Comparison of ENCODE assay signal across 38 mouse cellular contexts in the genomic region with DNA sequence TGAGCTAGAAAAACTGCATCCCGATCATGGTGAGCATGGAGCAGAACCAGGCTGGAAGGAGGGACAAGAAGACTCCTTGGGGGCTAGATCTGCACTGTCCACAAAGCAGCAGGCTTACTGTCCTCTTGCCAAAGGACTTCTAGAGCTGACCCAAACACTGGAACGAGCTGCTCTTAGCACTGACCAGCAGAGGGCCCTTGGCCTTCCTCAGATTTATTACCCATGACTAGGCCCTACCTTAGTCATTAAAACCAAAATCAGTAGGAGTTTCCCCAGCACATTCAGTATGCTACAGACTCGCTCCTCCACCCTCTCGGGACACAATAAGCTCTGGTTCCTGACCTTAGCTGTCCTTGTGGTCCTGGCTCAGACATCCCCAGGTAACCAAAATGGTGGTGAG. TPM values are rescaled to one million over a fixed set of nuclear protein-coding genes. Genes with fewer than 3 reads are reported as not detected.
DNase-seq lines count a peak whose midpoint lies in the region; ATAC-seq and TF ChIP-seq lines count a peak whose summit lies in the region.
"Had no signal": no experiment of that assay in that cellular context is flagged by ENCODE, and none has a peak within 500 bp of the region (broad histone marks: within the 10 kb centered on the region; RNA-seq: fewer than 3 reads in every experiment).

TSS of gene Defb28 (plus strand) at position 275 of the 400 bp plus-strand sequence.

- H3K9me3 ChIP-seq in intestine, postnatal 0 days (ENCODE audit: control insufficient read depth): no peaks in the 10 kb centered on the region
- no peaks in the 10 kb centered on the region for H3K9me3 ChIP-seq in intestine, embryonic 16.5 days (ENCODE audit: control insufficient read depth, low read length)
- H3K9me3 ChIP-seq in lung, embryonic 14.5 days (ENCODE audit: low read depth, low read length): no peaks in the 10 kb centered on the region
- H3K9me3 ChIP-seq: heart, embryonic 13.5 days; limb, embryonic 15.5 days; lung, embryonic 15.5 days; midbrain, embryonic 15.5 days; neural tube, embryonic 12.5 days had no signal

- DNase-seq in lung, embryonic 14.5 days: no peak
- no peak for DNase-seq in lung, postnatal 10 days
- peak; percentile 18 for DNase-seq in adrenal gland, postnatal 10 days
- peak; percentile 17 to 43 for DNase-seq in kidney, postnatal 4 days
- no peak for DNase-seq in cerebellum, adult 11 months
- no peak for DNase-seq in spleen, postnatal 36 days (ENCODE audit: low spot score in 2 of 2)
- DNase-seq: B cell, adult 2 months; cerebellum, adult 9-10 months; forebrain, postnatal 0 days; gastrocnemius, postnatal 14 days; heart, adult 2 months; heart, postnatal 14 days; left cerebral cortex, postnatal 4 days; lung, postnatal 4 days; retina, postnatal 1 day; thymus, adult 2 months; thymus, postnatal 4 days had no signal

- 71% methylated on average over 4 of the region's 4 CpGs for WGBS in intestine, postnatal 0 days
- 69% methylated on average over 4 of the region's 4 CpGs for WGBS in intestine, embryonic 16.5 days
- 64% methylated on average over 4 of the region's 4 CpGs for WGBS in lung, embryonic 14.5 days

- no peak within 1 kb of the TSS for H3K27ac ChIP-seq in intestine, postnatal 0 days (ENCODE audit: low read depth, low read length)
- no peak within 1 kb of the TSS for H3K27ac ChIP-seq in intestine, embryonic 16.5 days (ENCODE audit: low read length)
- no peak within 1 kb of the TSS for H3K27ac ChIP-seq in lung, embryonic 14.5 days (ENCODE audit: low read depth)
- H3K27ac ChIP-seq: heart, adult 2 months; heart, embryonic 13.5 days; hindbrain, embryonic 14.5 days; limb, embryonic 15.5 days; liver, embryonic 14.5 days; lung, embryonic 15.5 days; midbrain, embryonic 15.5 days; neural tube, embryonic 12.5 days had no signal

- H3K4me3 ChIP-seq in intestine, postnatal 0 days (ENCODE audit: low read depth, low read length): no peak within 1 kb of the TSS
- no peak within 1 kb of the TSS for H3K4me3 ChIP-seq in intestine, embryonic 16.5 days (ENCODE audit: low read length)
- H3K4me3 ChIP-seq in lung, embryonic 14.5 days (ENCODE audit: low read depth, low read length): no peak within 1 kb of the TSS
- H3K4me3 ChIP-seq: heart, adult 2 months; heart, embryonic 13.5 days; limb, embryonic 15.5 days; lung, embryonic 15.5 days; midbrain, embryonic 15.5 days; neural tube, embryonic 12.5 days had no signal

- TF ChIP-seq CTCF in intestine, postnatal 0 days (IDR thresholded peaks at IDR 0.05; ENCODE audit: low read depth): 0 out of 2 replicates have a peak, but pooled peaks have one; percentile 18
- TF ChIP-seq CTCF in lung, embryonic 14.5 days (IDR thresholded peaks at IDR 0.05; ENCODE audit: low read depth): 0 out of 2 replicates have a peak, but pooled peaks have one; percentile 8

- no peak within 1 kb of the TSS for H3K9ac ChIP-seq in intestine, postnatal 0 days (ENCODE audit: low read depth, low read length)
- no peak within 1 kb of the TSS for H3K9ac ChIP-seq in intestine, embryonic 16.5 days (ENCODE audit: low read depth, low read length)
- no peak within 1 kb of the TSS for H3K9ac ChIP-seq in lung, embryonic 14.5 days
- H3K9ac ChIP-seq: forebrain, postnatal 0 days; heart, embryonic 13.5 days; hindbrain, embryonic 14.5 days; limb, embryonic 15.5 days; liver, embryonic 14.5 days; lung, embryonic 15.5 days; midbrain, embryonic 15.5 days; neural tube, embryonic 12.5 days had no signal

- no peak within 1 kb of the TSS for H3K4me2 ChIP-seq in intestine, postnatal 0 days (replicated peaks; ENCODE audit: low read depth)
- H3K4me2 ChIP-seq in intestine, embryonic 16.5 days (ENCODE audit: low read depth, low read length): no peak within 1 kb of the TSS
- no peak within 1 kb of the TSS for H3K4me2 ChIP-seq in lung, embryonic 14.5 days
- H3K4me2 ChIP-seq: heart, embryonic 13.5 days; hindbrain, embryonic 14.5 days; limb, embryonic 15.5 days; lung, embryonic 15.5 days; midbrain, embryonic 15.5 days; neural tube, embryonic 12.5 days had no signal

- no peaks in the 10 kb centered on the region for H3K4me1 ChIP-seq in intestine, postnatal 0 days (replicated peaks; ENCODE audit: control insufficient read depth, insufficient read depth, low read length)
- H3K4me1 ChIP-seq in intestine, embryonic 16.5 days (ENCODE audit: control insufficient read depth, insufficient read depth, low read length): no peaks in the 10 kb centered on the region
- H3K4me1 ChIP-seq in lung, embryonic 14.5 days (ENCODE audit: insufficient read depth): no peaks in the 10 kb centered on the region
- H3K4me1 ChIP-seq: heart, embryonic 13.5 days; lung, embryonic 15.5 days; midbrain, embryonic 15.5 days; neural tube, embryonic 12.5 days had no signal

- no peaks in the 10 kb centered on the region for H3K27me3 ChIP-seq in intestine, postnatal 0 days (replicated peaks; ENCODE audit: control insufficient read depth, insufficient read depth, low read length)
- no peaks in the 10 kb centered on the region for H3K27me3 ChIP-seq in intestine, embryonic 16.5 days (replicated peaks; ENCODE audit: control insufficient read depth, insufficient read depth, low read length)
- H3K27me3 ChIP-seq in lung, embryonic 14.5 days (ENCODE audit: insufficient read depth, low read length): no peaks in the 10 kb centered on the region
- H3K27me3 ChIP-seq: heart, embryonic 13.5 days; limb, embryonic 15.5 days; lung, embryonic 15.5 days; midbrain, embryonic 15.5 days; neural tube, embryonic 12.5 days had no signal

- no peaks in the 10 kb centered on the region for H3K36me3 ChIP-seq in intestine, postnatal 0 days (ENCODE audit: control insufficient read depth, insufficient read depth)
- no peaks in the 10 kb centered on the region for H3K36me3 ChIP-seq in intestine, embryonic 16.5 days (ENCODE audit: control insufficient read depth, insufficient read depth, low read length)
- H3K36me3 ChIP-seq in lung, embryonic 14.5 days (ENCODE audit: insufficient read depth): no peaks in the 10 kb centered on the region
- H3K36me3 ChIP-seq: heart, embryonic 13.5 days; limb, embryonic 15.5 days; lung, embryonic 15.5 days; midbrain, embryonic 15.5 days; neural tube, embryonic 12.5 days had no signal

- no peak for ATAC-seq in intestine, postnatal 0 days
- no peak for ATAC-seq in intestine, embryonic 16.5 days
- no peak for ATAC-seq in lung, embryonic 14.5 days (ENCODE audit: insufficient read depth)
- ATAC-seq: forebrain, postnatal 0 days; midbrain, embryonic 15.5 days had no signal

RNA-seq across cellular contexts. Expression of gene Defb28, which starts in this region (rescaled TPM):
- polyA plus RNA-seq in intestine, postnatal 0 days (2015; fragmentation: Nextera tagmentation; extraction: Ambion mirVana): not detected in 2 replicates
- polyA plus RNA-seq in intestine, embryonic 16.5 days (2015; fragmentation: Nextera tagmentation; extraction: Ambion mirVana): not detected in 2 replicates
- not detected in 2 replicates for polyA plus RNA-seq in lung, embryonic 14.5 days (2014; fragmentation: Nextera tagmentation; extraction: Ambion mirVana)
- not detected for total RNA-seq in adrenal gland, postnatal 10 days (2021)
- total RNA-seq: common myeloid progenitor, adult 5-6 weeks; forebrain, postnatal 0 days; gastrocnemius, postnatal 14 days; heart, adult 2 months; heart, postnatal 14 days; layer of hippocampus, adult 18-20 months; layer of hippocampus, postnatal 14 days; left cerebral cortex, adult 8-10 months; left cerebral cortex, postnatal 4 days; megakaryocyte-erythroid progenitor cell, adult 5-6 weeks; MEL had no signal
- polyA plus RNA-seq: brain, embryonic 14.5 days; embryonic facial prominence, embryonic 11.5 days; forebrain, embryonic 11.5 days; forebrain, postnatal 0 days; heart, adult 2 months; heart, embryonic 13.5 days; hindbrain, embryonic 14.5 days; intestine, embryonic 14.5 days; limb, embryonic 15.5 days; liver, embryonic 14.5 days; lung, embryonic 15.5 days; midbrain, embryonic 15.5 days; neural tube, embryonic 12.5 days; spleen, adult 2 months; stomach, embryonic 14.5 days; thymus, adult 2 months had no signal

Comparison
In these comparisons a context has a peak if more than half of its experiments do, and no peak if none do; other contexts are left out.
1. Peak in DNase-seq in adrenal gland, postnatal 10 days; RNA of the gene not detected or under 1 TPM.
2. DNase-seq: peak in kidney, postnatal 4 days (2 of 2); none in lung, embryonic 14.5 days (single experiment), lung, postnatal 10 days (single experiment), cerebellum, adult 11 months (single experiment) and spleen, postnatal 36 days (0 of 2).